Mouse (Mus musculus): Measurements from ENCODE around the gene Fcna.

GRCm38 (mm10) chr2:25579737-25580460 is 47.9 kb downstream of the Fcna start:
- no peak for TF ChIP-seq MAX (IDR thresholded peaks at IDR 0.05)
- TF ChIP-seq CTCF (IDR thresholded peaks at IDR 0.05; ENCODE audit: control insufficient read depth, insufficient read depth, insufficient read length), result no peak
- no peak for TF ChIP-seq FOSL1 (IDR thresholded peaks at IDR 0.05; ENCODE audit: insufficient read depth, low read length, poor library complexity, severe bottlenecking)
- no peak for TF ChIP-seq MYOG (IDR thresholded peaks at IDR 0.05; ENCODE audit: control insufficient read depth, extremely low read depth, insufficient read length)
- no peak for TF ChIP-seq MYOD1 (IDR thresholded peaks at IDR 0.05; ENCODE audit: control insufficient read depth, insufficient read length, low read depth)
- TF ChIP-seq USF1 (IDR thresholded peaks at IDR 0.05; ENCODE audit: low read depth), result no peak
- no peak for TF ChIP-seq CEBPB (IDR thresholded peaks at IDR 0.05; ENCODE audit: low read depth)
